Mouse (Mus musculus) liver, embryonic 16.5 days (tissue): Measurements from ENCODE around the gene Vwa3a. TPM values are rescaled to one million over a fixed set of nuclear protein-coding genes. Genes with fewer than 3 reads are reported as not detected.

Experiments
- ATAC-seq: fragments of 200-750 bp; cut with Nextera tagmentation; 2 replicates; pipeline ENCODE4 v1.8.0; 2017; ENCODE audit warnings: low read depth, mild to moderate bottlenecking, moderate number of reproducible peaks, moderate library complexity
- H3K27ac ChIP-seq: fragments of 300-500 bp; sonication (generic); 2 replicates; pipeline ENCODE4 v1.5.1; 2014; ENCODE audit warnings: mild to moderate bottlenecking, low read length
- H3K27me3 ChIP-seq: fragments of 300-500 bp; sonication (generic); 2 replicates; pipeline ENCODE4 v1.6.1; 2014; ENCODE audit warnings: low read depth, low read length, mixed read lengths; ENCODE audit not compliant: control insufficient read depth, insufficient read depth
- H3K36me3 ChIP-seq: fragments of 300-500 bp; sonication (generic); 2 replicates; pipeline ENCODE4 v1.6.1; 2014; ENCODE audit warnings: mild to moderate bottlenecking; ENCODE audit not compliant: control insufficient read depth, insufficient read depth
- H3K4me1 ChIP-seq: fragments of 300-500 bp; sonication (generic); 2 replicates; pipeline ENCODE4 v1.6.1; 2014; ENCODE audit warnings: low read depth, low read length, mixed read lengths; ENCODE audit not compliant: control insufficient read depth
- H3K4me2 ChIP-seq: fragments of 300-500 bp; sonication (generic); 2 replicates; pipeline ENCODE4 v1.6.1; 2014; ENCODE audit warnings: low read depth, low read length, mixed read lengths
- H3K4me3 ChIP-seq: fragments of 300-500 bp; sonication (generic); 2 replicates; pipeline ENCODE4 v1.5.1; 2014; ENCODE audit warnings: low read depth, mild to moderate bottlenecking, low read length
- H3K9ac ChIP-seq: fragments of 300-500 bp; sonication (generic); 2 replicates; pipeline ENCODE4 v1.6.1; 2014; ENCODE audit warnings: low read depth, low read length
- H3K9me3 ChIP-seq: fragments of 300-500 bp; sonication (generic); replicated peaks from 2 replicates; pipeline ENCODE4 v1.6.1; 2016; ENCODE audit warnings: low read length; ENCODE audit not compliant: control insufficient read depth
- WGBS: fragments of 180-500 bp; shearing (Covaris S2); extraction: QIAGEN DNeasy Blood & Tissue Kit; methylation state at CpG from one replicate; pipeline ENCODE4 v1.1.7; 2014; ENCODE audit not compliant: insufficient replicate concordance; 5-methylcytosine and 5-hydroxymethylcytosine counted together
- polyA plus RNA-seq: library from polyadenylated mRNA; unstranded; fragments of >200 nt; fragmentation: Nextera tagmentation; extraction: Ambion mirVana; gene quantifications from 2 replicates; pipeline ENCODE4 v1.2.1, GENCODE M21; 2015

Vwa3a gene
- polyA plus RNA-seq, 1 experiment from 2014 or later, result 0.22 TPM

DNA sequence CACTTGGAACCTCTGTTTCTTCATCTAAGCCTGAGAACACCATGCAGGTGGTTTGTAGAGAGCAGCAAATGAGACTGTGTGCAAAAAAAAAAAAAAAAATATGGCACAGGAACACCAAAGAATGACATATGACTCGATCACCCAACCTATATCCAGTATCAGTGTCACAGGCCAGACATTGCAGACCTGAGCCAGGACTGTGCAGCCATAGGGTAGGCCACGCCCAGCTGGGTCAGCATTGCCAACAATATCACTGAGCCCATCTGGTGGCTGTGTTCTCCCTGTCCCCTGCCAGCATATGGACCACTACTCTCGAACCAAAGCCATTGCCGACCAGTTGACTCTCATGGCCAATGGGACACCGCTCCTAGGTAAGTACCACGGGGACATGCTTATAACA is 78.4 kb downstream of the Vwa3a start:
- no peak overlapping the region for H3K27ac ChIP-seq
- H3K27me3 ChIP-seq, result no peaks in the 10 kb centered on the region; the same call in 1 of the 2 replicates
- 66% methylated on average over 6 of the region's 6 CpGs for WGBS
- no peak overlapping the region for H3K4me3 ChIP-seq
- no peak overlapping the region for H3K9ac ChIP-seq
- no peaks in the 10 kb centered on the region for H3K9me3 ChIP-seq
- H3K36me3 ChIP-seq, result no peaks in the 10 kb centered on the region
- no peak for ATAC-seq
- no peak overlapping the region for H3K4me2 ChIP-seq
- H3K4me1 ChIP-seq, result no peaks in the 10 kb centered on the region

DNA sequence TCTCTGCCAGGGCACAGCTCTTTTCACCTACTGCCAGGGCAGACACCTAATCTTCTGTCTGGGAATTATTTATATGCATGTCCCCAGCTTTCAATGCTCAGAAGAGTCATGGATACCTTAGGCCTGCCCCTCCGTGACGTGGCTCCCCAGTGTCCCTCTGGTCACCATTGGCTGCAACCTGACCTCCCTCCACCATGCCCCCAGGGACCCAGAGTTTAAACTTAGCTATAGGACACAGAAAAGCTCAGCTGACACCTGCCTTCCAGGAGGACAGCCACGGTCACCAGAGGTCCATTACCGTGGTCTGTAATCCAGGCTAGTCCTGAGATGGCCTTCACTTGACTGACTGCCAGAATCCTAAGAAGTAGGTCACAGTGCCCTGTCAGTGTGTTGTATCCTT is 80.3 kb downstream of the Vwa3a start:
- no peaks in the 10 kb centered on the region for H3K9me3 ChIP-seq
- no peak for ATAC-seq
- H3K27ac ChIP-seq, result no peak overlapping the region
- no peaks in the 10 kb centered on the region; the same call in 1 of the 2 replicates for H3K27me3 ChIP-seq
- 73% methylated on average over 4 of the region's 4 CpGs for WGBS
- H3K36me3 ChIP-seq, result no peaks in the 10 kb centered on the region
- no peak overlapping the region for H3K4me3 ChIP-seq
- no peaks in the 10 kb centered on the region for H3K4me1 ChIP-seq
- no peak overlapping the region for H3K4me2 ChIP-seq
- H3K9ac ChIP-seq, result no peak overlapping the region

DNA sequence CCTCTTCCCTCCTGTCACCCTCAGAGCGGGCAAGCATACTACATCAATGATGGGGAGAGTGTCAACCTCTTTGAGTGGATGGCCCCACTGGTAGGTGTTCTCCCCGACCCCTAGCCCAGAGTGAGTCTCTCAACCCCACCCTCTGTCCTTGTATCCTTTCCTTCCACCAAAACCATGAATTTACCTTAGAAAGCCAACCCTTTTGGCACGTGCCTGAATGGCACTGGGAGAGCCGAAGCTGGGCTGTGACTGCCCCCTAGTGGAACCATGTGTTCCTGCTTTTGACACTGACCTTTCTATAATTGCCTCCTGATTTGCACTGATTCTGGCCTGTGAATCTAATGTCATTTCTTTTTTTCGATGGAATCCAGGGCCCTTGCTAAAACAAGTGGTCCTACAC is 84.1 kb downstream of the Vwa3a start:
- H3K4me1 ChIP-seq, result no peaks in the 10 kb centered on the region
- no peak for ATAC-seq
- WGBS, result 20% methylated on average over 5 of the region's 5 CpGs

GRCm38 (mm10) chr7:120825097-120825496 is 86.0 kb downstream of the Vwa3a start:
- Histone ChIP-seq H3K4me3 (no peak overlapping the region), H3K4me1 (peaks cover under 1% of the 10 kb centered on the region), H3K36me3 (no peaks in the 10 kb centered on the region), H3K9ac (no peak overlapping the region), H3K27me3 (peaks cover 10% of the 10 kb centered on the region), H3K27ac (no peak overlapping the region), H3K9me3 (no peaks in the 10 kb centered on the region), H3K4me2 (no peak overlapping the region)
- 47% methylated on average over 2 of the region's 2 CpGs for WGBS
- ATAC-seq, result no peak

More for the DNA sequence above, 84.1 kb downstream of the Vwa3a start:
- Histone ChIP-seq H3K36me3 (no peaks in the 10 kb centered on the region), H3K9ac (no peak overlapping the region), H3K4me3 (no peak overlapping the region), H3K9me3 (no peaks in the 10 kb centered on the region), H3K27me3 (no peaks in the 10 kb centered on the region; the same call in 1 of the 2 replicates), H3K4me2 (no peak overlapping the region), H3K27ac (no peak overlapping the region)

GRCm38 (mm10) chr7:120826408-120826807 is 87.3 kb downstream of the Vwa3a start:
- no peak for ATAC-seq

DNA sequence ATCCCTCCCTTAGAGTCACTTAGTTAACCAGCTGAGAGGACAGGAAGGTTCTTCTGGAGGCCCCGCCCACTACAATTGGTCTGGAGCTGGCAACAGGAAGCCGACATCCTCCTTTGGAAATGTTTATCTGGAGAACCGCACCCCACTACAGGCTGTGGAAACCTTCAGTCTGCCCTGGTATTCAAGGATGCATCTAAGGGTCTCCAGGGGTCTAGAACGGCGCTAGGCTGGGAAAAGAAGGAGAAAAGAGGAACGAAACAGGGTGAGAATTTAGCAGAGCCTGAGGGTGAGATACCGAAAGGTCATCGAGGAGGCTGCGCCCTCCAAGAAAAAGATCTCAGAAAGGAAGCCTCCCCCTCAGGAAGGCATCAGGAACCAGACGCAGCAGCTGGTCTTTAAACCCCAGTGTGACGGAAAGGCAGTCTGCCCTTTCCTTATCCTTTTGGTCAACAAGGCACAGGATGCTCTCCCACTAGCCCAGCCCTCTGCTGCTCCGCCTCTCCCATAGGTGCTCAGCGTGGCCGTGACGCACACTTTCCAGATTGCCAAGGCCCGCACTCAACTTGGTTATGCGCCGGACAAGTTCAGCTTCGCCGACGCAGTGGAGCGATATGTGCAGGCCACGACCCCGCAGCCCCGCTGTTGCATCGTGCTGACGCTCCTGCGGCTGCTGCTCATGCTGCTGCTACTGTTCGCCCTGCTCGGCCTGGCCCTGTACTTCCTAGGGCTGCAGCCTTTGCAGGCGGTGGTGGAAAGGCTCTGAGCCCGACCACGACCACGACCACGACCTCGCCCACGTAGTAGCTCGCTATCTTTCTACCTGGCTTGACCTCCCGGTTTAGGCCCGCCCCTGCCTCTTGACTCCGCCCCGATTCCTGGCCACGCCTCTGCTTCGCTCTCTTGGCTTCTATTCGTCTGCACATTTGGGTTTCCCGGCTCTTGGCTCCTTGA is 91.6 kb downstream of the Vwa3a start:
- under 1% methylated on average over 46 of the region's 46 CpGs for WGBS
- H3K9ac ChIP-seq, result peak overlapping the region; percentile 32
- peak overlapping the region; percentile 98 for H3K4me2 ChIP-seq
- peak overlapping the region; percentile 43; the same call in 1 of the 2 replicates for H3K27ac ChIP-seq
- no peaks in the 10 kb centered on the region for H3K36me3 ChIP-seq
- peak; percentile 16; the same call in 1 of the 2 replicates for ATAC-seq
- H3K27me3 ChIP-seq, result peaks cover 23% of the 10 kb centered on the region
- peaks cover 26% of the 10 kb centered on the region for H3K4me1 ChIP-seq
- H3K9me3 ChIP-seq, result no peaks in the 10 kb centered on the region
- peak overlapping the region; percentile 71 for H3K4me3 ChIP-seq

More at GRCm38 (mm10) chr7:120826408-120826807, 87.3 kb downstream of the Vwa3a start:
- Histone ChIP-seq H3K9me3 (no peaks in the 10 kb centered on the region), H3K4me3 (no peak overlapping the region), H3K4me1 (peaks cover 13% of the 10 kb centered on the region), H3K9ac (no peak overlapping the region), H3K36me3 (no peaks in the 10 kb centered on the region), H3K27ac (no peak overlapping the region), H3K4me2 (no peak overlapping the region), H3K27me3 (peaks cover 21% of the 10 kb centered on the region)
- 16% methylated on average over 3 of the region's 3 CpGs for WGBS

DNA sequence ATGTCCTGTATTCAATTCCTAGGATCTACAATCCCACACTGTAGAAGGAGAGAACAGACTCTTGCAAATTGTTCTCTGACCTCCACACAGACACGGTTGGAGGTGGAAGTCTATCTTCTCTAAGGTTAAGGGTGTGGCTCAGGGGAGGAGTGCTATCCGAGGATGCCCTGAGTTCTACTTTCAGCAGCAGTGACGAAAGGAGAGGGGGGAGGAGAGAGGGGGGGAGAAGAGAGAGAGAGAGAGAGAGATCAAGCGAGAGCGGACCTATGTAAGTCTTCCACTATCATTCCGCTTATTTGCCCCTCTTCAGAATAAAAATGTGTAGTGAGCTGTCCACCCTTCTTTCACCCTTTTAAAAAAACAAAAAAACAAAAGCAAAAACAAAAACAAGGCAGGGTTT is 95.3 kb downstream of the Vwa3a start:
- peak; percentile 54 for ATAC-seq
- H3K27me3 ChIP-seq, result peaks cover 19% of the 10 kb centered on the region
- peak overlapping the region; percentile 73 for H3K9ac ChIP-seq
- H3K4me1 ChIP-seq, result peaks cover 35% of the 10 kb centered on the region
- H3K27ac ChIP-seq, result peak overlapping the region; percentile 93
- peak overlapping the region; percentile 80 for H3K4me3 ChIP-seq
- WGBS, result 25% methylated on average over 6 of the region's 6 CpGs
- no peaks in the 10 kb centered on the region for H3K36me3 ChIP-seq
- H3K9me3 ChIP-seq, result no peaks in the 10 kb centered on the region
- peak overlapping the region; percentile 74 for H3K4me2 ChIP-seq

GRCm38 (mm10) chr7:120834863-120835372 is 95.8 kb downstream of the Vwa3a start:
- WGBS, result 4% methylated on average over 14 of the region's 14 CpGs
- Histone ChIP-seq H3K9ac (peak overlapping the region; percentile 73), H3K9me3 (no peaks in the 10 kb centered on the region), H3K27me3 (peaks cover 14% of the 10 kb centered on the region), H3K4me1 (peaks cover 35% of the 10 kb centered on the region), H3K4me3 (peak overlapping the region; percentile 80), H3K36me3 (no peaks in the 10 kb centered on the region), H3K4me2 (peak overlapping the region; percentile 74), H3K27ac (peak overlapping the region; percentile 93)
- peak; percentile 79 for ATAC-seq
